Mouse (Mus musculus): ENCODE measurements at regions not wholly inside any gene's neighbourhood (a gene's known extent, or its start where the extent isn't known, plus 50 kb on each side); places are given as distances from the start of the nearest gene placed in this dataset.
A peak's percentile ranks its signal among the peaks of the same experiment; 100 is the strongest.

DNA sequence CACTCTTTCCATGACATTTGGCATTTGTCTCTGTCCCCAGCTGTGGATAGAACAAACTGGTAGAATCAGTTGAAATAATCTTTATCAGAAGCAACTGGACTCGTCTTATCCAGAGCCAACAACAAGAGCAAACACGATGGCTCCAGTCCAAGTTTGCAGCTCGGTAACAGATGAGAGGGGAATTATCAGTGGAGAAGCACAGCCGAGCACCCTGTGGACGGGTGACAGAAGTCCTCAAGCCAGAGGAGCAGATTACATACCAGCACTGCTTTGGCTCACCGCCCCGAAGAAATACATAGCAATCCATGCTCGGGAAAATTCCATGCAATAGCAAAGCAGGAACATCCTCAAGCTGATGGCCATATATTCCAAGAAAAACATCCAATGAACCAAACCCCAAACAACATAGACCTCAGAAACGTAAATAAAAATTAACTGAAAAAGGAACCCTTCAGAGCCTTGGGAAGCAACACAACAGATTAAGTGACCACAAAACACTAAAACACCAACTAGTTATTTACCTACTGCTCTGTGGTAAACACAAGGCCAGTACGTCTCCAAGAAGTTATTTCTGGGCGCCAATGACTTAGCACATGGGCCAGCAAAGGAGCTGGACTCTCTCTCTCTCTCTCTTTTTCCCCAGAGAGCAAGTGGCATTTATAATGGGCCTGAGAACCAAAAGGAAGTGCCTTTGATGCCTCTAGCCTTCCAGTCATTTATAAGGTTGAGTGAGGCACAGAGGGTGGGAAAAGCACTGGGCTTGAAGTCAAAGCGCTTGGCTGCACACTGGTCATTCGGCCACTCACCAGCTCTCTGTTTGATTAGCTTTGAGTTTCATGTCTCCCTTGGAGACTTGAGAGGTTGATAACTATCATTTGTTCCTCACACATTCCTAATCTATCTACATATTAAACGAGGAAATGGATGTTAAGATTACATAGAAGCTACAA, 163.0 kb upstream of the Gm12728 start:
- peak overlapping the region; percentile 25; the same call in 1 of the 2 replicates for H3K27ac ChIP-seq (ENCODE audit: low read depth)
- H3K4me1 ChIP-seq (ENCODE audit: insufficient read depth) = 0 out of 2 replicates have a peak, but pooled peaks cover 2% of the 10 kb centered on the region
- no peak overlapping the region for H3K9ac ChIP-seq
- H3K36me3 ChIP-seq (ENCODE audit: insufficient read depth) = no peaks in the 10 kb centered on the region
- no peak overlapping the region for H3K4me2 ChIP-seq
- no peak overlapping the region for H3K4me3 ChIP-seq (ENCODE audit: low read depth, low read length)
- WGBS = 40% methylated on average over 14 of the region's 14 CpGs
- DNase-seq (peak; percentile 94), ATAC-seq (ENCODE audit: insufficient read depth) (peak; percentile 96)
- no peaks in the 10 kb centered on the region for H3K27me3 ChIP-seq (ENCODE audit: insufficient read depth, low read length)
- TF ChIP-seq CTCF (IDR thresholded peaks at IDR 0.05; ENCODE audit: low read depth) = no peak
- no peaks in the 10 kb centered on the region for H3K9me3 ChIP-seq (ENCODE audit: low read depth, low read length)

GRCm38 (mm10) chr4:105629581-105629980, 160.1 kb upstream of the Gm12728 start:
- Histone ChIP-seq H3K36me3 (ENCODE audit: insufficient read depth) (no peaks in the 10 kb centered on the region), H3K4me3 (ENCODE audit: low read depth, low read length) (no peak overlapping the region), H3K27ac (ENCODE audit: low read depth) (no peak overlapping the region), H3K9me3 (ENCODE audit: low read depth, low read length) (no peaks in the 10 kb centered on the region), H3K4me2 (no peak overlapping the region), H3K9ac (no peak overlapping the region), H3K4me1 (ENCODE audit: insufficient read depth) (0 out of 2 replicates have a peak, but pooled peaks cover 2% of the 10 kb centered on the region), H3K27me3 (ENCODE audit: insufficient read depth, low read length) (no peaks in the 10 kb centered on the region)
- no peak for TF ChIP-seq CTCF (IDR thresholded peaks at IDR 0.05; ENCODE audit: low read depth)
- no peak for ATAC-seq (ENCODE audit: insufficient read depth)
- DNase-seq = no peak
- WGBS = 83% methylated on average over 4 of the region's 4 CpGs

GRCm38 (mm10) chr4:105630595-105631369, 158.9 kb upstream of the Gm12728 start:
- Histone ChIP-seq H3K4me2 (no peak overlapping the region), H3K27ac (ENCODE audit: low read depth) (no peak overlapping the region), H3K27me3 (ENCODE audit: insufficient read depth, low read length) (no peaks in the 10 kb centered on the region), H3K36me3 (ENCODE audit: insufficient read depth) (no peaks in the 10 kb centered on the region), H3K4me1 (ENCODE audit: insufficient read depth) (0 out of 2 replicates have a peak, but pooled peaks cover 2% of the 10 kb centered on the region), H3K9me3 (ENCODE audit: low read depth, low read length) (no peaks in the 10 kb centered on the region), H3K9ac (no peak overlapping the region), H3K4me3 (ENCODE audit: low read depth, low read length) (no peak overlapping the region)
- 51% methylated on average over 11 of the region's 11 CpGs for WGBS
- TF ChIP-seq CTCF (IDR thresholded peaks at IDR 0.05; ENCODE audit: low read depth) = no peak
- ATAC-seq (ENCODE audit: insufficient read depth) (peak; percentile 47; the same call in 1 of the 2 replicates), DNase-seq (peak; percentile 66)

DNA sequence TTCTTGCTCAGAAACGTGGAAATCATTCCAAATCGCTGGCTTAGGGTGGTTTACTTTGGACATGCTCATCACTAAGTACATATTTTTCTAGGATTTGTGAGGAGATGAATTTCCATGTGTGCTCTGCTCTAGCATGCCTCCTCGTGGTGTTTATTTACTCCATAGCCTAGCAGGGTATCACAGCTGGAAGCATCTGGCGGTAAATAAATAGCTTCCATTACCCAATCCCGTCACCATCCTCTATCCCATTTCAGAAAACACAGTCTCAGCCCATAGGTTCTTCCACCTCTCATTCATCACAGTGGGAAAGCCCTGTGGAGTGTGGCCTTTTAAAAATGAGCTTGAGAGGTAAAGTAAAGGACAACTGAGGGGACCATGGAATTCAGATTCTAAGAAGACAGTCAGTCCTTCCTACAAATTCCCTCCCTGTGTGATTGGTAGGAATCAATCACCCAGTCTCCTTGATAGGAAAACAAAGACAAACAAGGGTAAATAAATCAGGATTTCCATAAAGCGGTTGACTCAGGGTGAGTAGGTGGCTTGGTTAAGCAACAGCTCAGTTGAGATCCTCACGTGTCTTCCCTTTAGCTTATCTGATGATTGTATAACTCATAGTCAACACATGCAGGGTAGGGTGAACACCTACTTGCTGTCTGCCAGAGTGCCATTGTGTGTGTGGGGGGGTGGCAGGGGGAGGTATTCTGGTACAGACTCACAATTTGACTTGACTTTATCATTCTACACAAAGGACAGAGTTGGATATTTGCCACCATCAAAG, 156.9 kb upstream of the Gm12728 start:
- H3K36me3 ChIP-seq (ENCODE audit: insufficient read depth) = no peaks in the 10 kb centered on the region
- no peak for DNase-seq
- H3K27ac ChIP-seq (ENCODE audit: low read depth) = no peak overlapping the region
- no peak overlapping the region for H3K4me3 ChIP-seq (ENCODE audit: low read depth, low read length)
- 0 out of 2 replicates have a peak, but pooled peaks cover 2% of the 10 kb centered on the region for H3K4me1 ChIP-seq (ENCODE audit: insufficient read depth)
- H3K4me2 ChIP-seq = no peak overlapping the region
- no peaks in the 10 kb centered on the region for H3K9me3 ChIP-seq (ENCODE audit: low read depth, low read length)
- no peak; the same call in 1 of the 2 replicates for TF ChIP-seq CTCF (IDR thresholded peaks at IDR 0.05; ENCODE audit: low read depth)
- no peaks in the 10 kb centered on the region for H3K27me3 ChIP-seq (ENCODE audit: insufficient read depth, low read length)
- no peak overlapping the region for H3K9ac ChIP-seq
- 59% methylated on average over 7 of the region's 7 CpGs for WGBS
- ATAC-seq (ENCODE audit: insufficient read depth) = no peak

- no peaks in the 10 kb centered on the region for H3K36me3 ChIP-seq (ENCODE audit: insufficient read depth)
- no peaks in the 10 kb centered on the region for H3K9me3 ChIP-seq (ENCODE audit: low read depth, low read length)
- ATAC-seq (ENCODE audit: insufficient read depth) (no peak), DNase-seq (no peak)
- no peak overlapping the region for H3K4me2 ChIP-seq
- H3K4me1 ChIP-seq (ENCODE audit: insufficient read depth) = 0 out of 2 replicates have a peak, but pooled peaks cover 2% of the 10 kb centered on the region
- TF ChIP-seq CTCF (IDR thresholded peaks at IDR 0.05; ENCODE audit: low read depth) = no peak
- H3K27me3 ChIP-seq (ENCODE audit: insufficient read depth, low read length) = no peaks in the 10 kb centered on the region
- no peak overlapping the region for H3K9ac ChIP-seq
- 89% methylated on average over 3 of the region's 3 CpGs for WGBS
- H3K27ac ChIP-seq (ENCODE audit: low read depth) = no peak overlapping the region
- H3K4me3 ChIP-seq (ENCODE audit: low read depth, low read length) = no peak overlapping the region
These were observed 155.9 kb upstream of the Gm12728 start for GRCm38 (mm10) chr4:105633789-105634188.

- WGBS = 6% methylated on average over 4 of the region's 4 CpGs
- Histone ChIP-seq H3K9ac (no peak overlapping the region), H3K9me3 (ENCODE audit: low read depth, low read length) (no peaks in the 10 kb centered on the region), H3K4me3 (ENCODE audit: low read depth, low read length) (no peak overlapping the region), H3K4me1 (ENCODE audit: insufficient read depth) (peaks cover 7% of the 10 kb centered on the region; the same call in 1 of the 2 replicates), H3K36me3 (ENCODE audit: insufficient read depth) (no peaks in the 10 kb centered on the region), H3K27me3 (ENCODE audit: insufficient read depth, low read length) (no peaks in the 10 kb centered on the region), H3K4me2 (no peak overlapping the region), H3K27ac (ENCODE audit: low read depth) (no peak overlapping the region)
- DNase-seq (peak; percentile 88), ATAC-seq (ENCODE audit: insufficient read depth) (peak; percentile 91)
- no peak for TF ChIP-seq CTCF (IDR thresholded peaks at IDR 0.05; ENCODE audit: low read depth)
These were observed 148.9 kb upstream of the Gm12728 start for GRCm38 (mm10) chr4:105640793-105641192.

Measured in lung, embryonic 14.5 days (tissue).